Mouse (Mus musculus): ENCODE results near the gene Armc12. TPM values are rescaled to one million over a fixed set of nuclear protein-coding genes. Genes with fewer than 3 reads are reported as not detected.

Armc12 gene
- polyA plus RNA-seq, 1 experiment from 2014 or later, result not detected

DNA sequence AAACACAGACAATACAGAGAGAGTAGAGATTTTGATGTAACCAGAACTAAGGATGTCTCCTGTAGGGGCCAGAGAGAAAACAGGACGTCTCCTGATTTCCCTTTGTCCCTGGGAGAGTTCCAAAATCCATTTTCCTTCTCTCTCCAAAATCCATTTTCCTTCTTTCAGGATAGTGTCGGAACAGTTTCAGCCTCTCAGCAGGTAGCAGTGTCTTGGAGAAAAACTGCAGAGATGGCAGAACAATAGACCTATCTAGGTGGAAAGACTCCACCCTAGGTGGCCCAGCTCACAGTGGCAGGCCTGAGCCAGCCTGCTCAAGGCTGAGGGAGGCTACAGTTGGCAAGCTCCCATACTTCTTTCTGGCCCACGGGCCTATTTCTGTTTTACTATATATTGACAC is 36.9 kb downstream of the Armc12 start:
- Histone ChIP-seq H3K4me1 (ENCODE audit: insufficient read depth) (no peaks in the 10 kb centered on the region), H3K9me3 (ENCODE audit: low read depth, low read length) (no peaks in the 10 kb centered on the region), H3K4me2 (no peak overlapping the region), H3K36me3 (ENCODE audit: insufficient read depth) (no peaks in the 10 kb centered on the region), H3K27ac (ENCODE audit: low read depth) (no peak overlapping the region), H3K9ac (no peak overlapping the region), H3K4me3 (ENCODE audit: low read depth, low read length) (no peak overlapping the region), H3K27me3 (ENCODE audit: insufficient read depth, low read length) (no peaks in the 10 kb centered on the region)
- ATAC-seq (ENCODE audit: insufficient read depth) (no peak), DNase-seq (no peak)
- WGBS, result 38% methylated on average over 3 of the region's 3 CpGs
- no peak for TF ChIP-seq CTCF (IDR thresholded peaks at IDR 0.05; ENCODE audit: low read depth)

DNA sequence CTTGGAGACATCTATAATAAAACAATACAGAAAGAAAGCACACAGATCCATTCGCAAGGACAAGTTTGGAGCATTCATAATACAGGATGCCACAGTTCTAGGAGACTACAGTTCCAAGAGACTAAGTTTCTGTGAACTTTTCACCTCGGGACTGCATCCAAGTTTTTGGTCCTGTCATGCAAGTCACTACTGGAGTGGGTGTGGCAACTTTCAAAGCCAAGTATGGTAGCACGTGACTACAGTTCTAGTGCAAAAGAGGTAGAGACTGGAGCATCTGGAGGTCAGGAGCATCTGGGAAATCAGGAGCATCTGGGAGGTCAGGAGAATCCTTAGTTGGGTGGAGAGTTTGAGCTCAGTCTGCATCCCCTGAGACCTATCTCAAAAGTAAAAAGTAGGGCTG is 41.3 kb downstream of the Armc12 start:
- ATAC-seq (ENCODE audit: insufficient read depth), result no peak
- DNase-seq, result peak; percentile 23
- Histone ChIP-seq H3K27me3 (ENCODE audit: insufficient read depth, low read length) (no peaks in the 10 kb centered on the region), H3K4me3 (ENCODE audit: low read depth, low read length) (no peak overlapping the region), H3K27ac (ENCODE audit: low read depth) (no peak overlapping the region), H3K9me3 (ENCODE audit: low read depth, low read length) (no peaks in the 10 kb centered on the region), H3K4me1 (ENCODE audit: insufficient read depth) (0 out of 2 replicates have a peak, but pooled peaks cover 3% of the 10 kb centered on the region), H3K36me3 (ENCODE audit: insufficient read depth) (no peaks in the 10 kb centered on the region), H3K9ac (no peak overlapping the region), H3K4me2 (no peak overlapping the region)
- TF ChIP-seq CTCF (IDR thresholded peaks at IDR 0.05; ENCODE audit: low read depth), result no peak
- 66% methylated on average over 3 of the region's 3 CpGs for WGBS

DNA sequence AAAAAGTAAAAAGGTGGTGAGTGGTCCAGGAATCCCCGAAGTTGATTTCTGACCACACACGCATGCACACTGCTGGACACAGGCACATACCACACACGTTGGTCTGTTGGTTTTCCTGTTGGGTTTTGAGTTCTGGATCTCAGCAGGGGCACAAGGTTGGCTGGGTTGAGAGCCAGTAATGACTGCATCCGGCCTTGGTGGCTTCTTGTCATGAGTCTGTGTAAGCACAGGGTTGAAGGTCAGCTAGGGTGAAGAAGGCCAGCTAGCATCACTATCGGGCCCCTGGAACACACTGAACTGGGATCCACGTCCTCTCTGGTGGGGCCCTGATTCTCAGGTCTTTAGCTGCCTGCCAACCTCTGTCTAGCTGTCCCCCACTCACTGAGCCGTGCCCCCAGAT is 41.9 kb downstream of the Armc12 start:
- H3K9ac ChIP-seq, result no peak overlapping the region
- no peak overlapping the region for H3K4me3 ChIP-seq (ENCODE audit: low read depth, low read length)
- TF ChIP-seq CTCF (IDR thresholded peaks at IDR 0.05; ENCODE audit: low read depth), result no peak
- 0 out of 2 replicates have a peak, but pooled peaks cover 3% of the 10 kb centered on the region for H3K4me1 ChIP-seq (ENCODE audit: insufficient read depth)
- no peaks in the 10 kb centered on the region for H3K36me3 ChIP-seq (ENCODE audit: insufficient read depth)
- no peak overlapping the region for H3K27ac ChIP-seq (ENCODE audit: low read depth)
- no peak overlapping the region for H3K4me2 ChIP-seq
- ATAC-seq (ENCODE audit: insufficient read depth), result no peak
- 78% methylated on average over 7 of the region's 7 CpGs for WGBS
- H3K9me3 ChIP-seq (ENCODE audit: low read depth, low read length), result no peaks in the 10 kb centered on the region
- no peaks in the 10 kb centered on the region for H3K27me3 ChIP-seq (ENCODE audit: insufficient read depth, low read length)
- no peak for DNase-seq

DNA sequence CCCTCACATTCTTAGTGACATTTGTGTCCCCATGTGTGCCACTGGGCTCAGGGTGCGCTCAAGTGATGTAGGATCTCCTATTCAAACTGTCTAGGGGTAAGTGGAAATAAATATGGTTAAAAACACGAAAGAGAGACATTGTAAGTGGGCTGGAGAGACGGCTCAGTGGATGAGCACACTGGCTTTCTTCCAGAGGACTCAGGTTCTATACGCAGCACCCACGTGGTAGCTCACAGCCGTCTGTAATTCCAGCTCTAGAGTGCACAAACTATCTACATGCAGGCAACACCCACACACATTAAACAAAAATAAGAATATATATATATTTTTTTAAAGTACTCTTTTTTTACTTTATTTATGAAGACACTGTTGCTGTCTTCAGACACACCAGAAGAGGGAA is 42.3 kb downstream of the Armc12 start:
- Histone ChIP-seq H3K9ac (no peak overlapping the region), H3K27ac (ENCODE audit: low read depth) (no peak overlapping the region), H3K4me2 (no peak overlapping the region), H3K9me3 (ENCODE audit: low read depth, low read length) (no peaks in the 10 kb centered on the region), H3K4me1 (ENCODE audit: insufficient read depth) (0 out of 2 replicates have a peak, but pooled peaks cover 3% of the 10 kb centered on the region), H3K4me3 (ENCODE audit: low read depth, low read length) (no peak overlapping the region), H3K36me3 (ENCODE audit: insufficient read depth) (no peaks in the 10 kb centered on the region), H3K27me3 (ENCODE audit: insufficient read depth, low read length) (no peaks in the 10 kb centered on the region)
- no peak for TF ChIP-seq CTCF (IDR thresholded peaks at IDR 0.05; ENCODE audit: low read depth)
- 82% methylated on average over 6 of the region's 6 CpGs for whole genome bisulfite sequencing
- DNase-seq (no peak), ATAC-seq (ENCODE audit: insufficient read depth) (no peak)

DNA sequence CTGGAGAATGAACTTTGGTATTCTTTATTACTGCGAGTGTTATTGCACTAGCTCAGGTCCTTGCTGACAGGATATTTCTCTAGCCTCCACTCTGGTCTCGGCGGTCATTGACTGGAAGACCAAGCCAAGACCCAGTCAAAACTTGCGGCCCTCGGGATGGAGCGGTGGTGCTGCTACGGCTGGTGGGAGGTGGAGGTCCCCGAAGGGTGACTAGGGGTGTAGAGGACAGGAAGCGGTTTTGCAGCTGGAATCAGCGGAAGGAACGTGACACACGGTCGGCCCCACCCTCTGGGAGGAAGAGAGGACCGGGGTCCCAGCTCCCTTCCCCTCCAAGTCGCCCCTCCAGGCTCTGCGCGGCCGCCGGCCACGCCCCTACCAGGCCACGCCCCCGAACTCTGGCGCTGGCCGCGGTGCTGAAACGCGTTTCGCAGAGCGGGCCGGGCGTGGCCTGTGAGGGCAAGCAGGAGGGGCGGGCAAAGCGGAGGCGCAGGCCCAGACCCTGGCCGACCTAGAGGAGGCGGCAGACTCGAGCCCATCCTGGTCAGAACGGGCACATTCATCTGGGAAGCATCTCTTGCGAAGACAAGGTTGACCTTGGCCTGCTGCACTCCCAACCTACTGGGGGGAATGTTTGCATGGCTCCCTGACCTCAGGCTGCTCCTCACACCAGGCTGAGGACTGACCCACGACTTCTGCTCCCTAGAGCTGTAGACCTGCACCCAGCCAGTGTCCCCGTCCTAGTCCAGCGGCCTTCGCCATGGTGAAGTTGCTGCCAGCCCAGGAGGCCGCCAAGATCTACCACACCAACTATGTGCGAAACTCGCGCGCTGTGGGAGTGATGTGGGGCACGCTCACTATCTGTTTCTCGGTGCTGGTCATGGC is 44.9 kb downstream of the Armc12 start, which contains the start of gene Lhfpl5:
Gene Lhfpl5, plus strand, starts transcription at position 398 of the 882 bp plus-strand sequence.
- peak within 1 kb of the TSS; percentile 19 for H3K4me3 ChIP-seq (ENCODE audit: low read depth, low read length)
- DNase-seq (peak; percentile 88), ATAC-seq (ENCODE audit: insufficient read depth) (peak; percentile 82)
- H3K9me3 ChIP-seq (ENCODE audit: low read depth, low read length), result no peaks in the 10 kb centered on the region
- H3K27me3 ChIP-seq (ENCODE audit: insufficient read depth, low read length), result no peaks in the 10 kb centered on the region
- 16% methylated on average over 50 of the region's 50 CpGs for WGBS
- H3K27ac ChIP-seq (ENCODE audit: low read depth), result no peak within 1 kb of the TSS
- TF ChIP-seq CTCF (IDR thresholded peaks at IDR 0.05; ENCODE audit: low read depth), result 0 out of 2 replicates have a peak, but pooled peaks have one; percentile 4
- H3K4me2 ChIP-seq, result peak within 1 kb of the TSS; percentile 58
- no peaks in the 10 kb centered on the region for H3K36me3 ChIP-seq (ENCODE audit: insufficient read depth)
- H3K9ac ChIP-seq, result no peak within 1 kb of the TSS
- H3K4me1 ChIP-seq (ENCODE audit: insufficient read depth), result 0 out of 2 replicates have a peak, but pooled peaks cover 3% of the 10 kb centered on the region

DNA sequence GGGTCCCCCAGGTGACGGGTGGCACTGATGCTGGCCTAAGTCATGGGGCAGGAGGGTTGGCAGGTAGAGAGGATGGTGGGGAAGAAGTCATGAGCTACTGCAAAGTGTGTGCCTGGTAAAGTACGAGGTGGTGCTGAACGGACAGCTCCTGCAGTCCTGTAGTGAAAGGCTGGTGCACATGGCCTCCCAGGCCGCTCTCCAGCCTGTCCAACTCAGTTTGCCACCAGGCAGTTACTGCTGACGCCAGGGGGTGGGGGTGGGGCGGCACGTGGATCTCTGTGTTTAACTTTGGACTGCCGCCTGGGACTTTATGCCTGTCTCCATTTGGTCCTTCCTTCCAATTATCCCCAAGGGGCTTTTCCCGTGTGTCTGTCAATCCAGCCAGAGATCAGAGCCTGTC is 49.8 kb downstream of the Armc12 start:
- Histone ChIP-seq H3K9ac (no peak overlapping the region), H3K4me3 (ENCODE audit: low read depth, low read length) (no peak overlapping the region), H3K4me2 (no peak overlapping the region), H3K27me3 (ENCODE audit: insufficient read depth, low read length) (no peaks in the 10 kb centered on the region), H3K9me3 (ENCODE audit: low read depth, low read length) (no peaks in the 10 kb centered on the region), H3K36me3 (ENCODE audit: insufficient read depth) (no peaks in the 10 kb centered on the region), H3K27ac (ENCODE audit: low read depth) (no peak overlapping the region), H3K4me1 (ENCODE audit: insufficient read depth) (0 out of 2 replicates have a peak, but pooled peaks cover 3% of the 10 kb centered on the region)
- ATAC-seq (ENCODE audit: insufficient read depth), result peak; percentile 79; the same call in 1 of the 2 replicates
- no peak for TF ChIP-seq CTCF (IDR thresholded peaks at IDR 0.05; ENCODE audit: low read depth)
- WGBS, result 5% methylated on average over 9 of the region's 9 CpGs
- peak; percentile 93 for DNase-seq

DNA sequence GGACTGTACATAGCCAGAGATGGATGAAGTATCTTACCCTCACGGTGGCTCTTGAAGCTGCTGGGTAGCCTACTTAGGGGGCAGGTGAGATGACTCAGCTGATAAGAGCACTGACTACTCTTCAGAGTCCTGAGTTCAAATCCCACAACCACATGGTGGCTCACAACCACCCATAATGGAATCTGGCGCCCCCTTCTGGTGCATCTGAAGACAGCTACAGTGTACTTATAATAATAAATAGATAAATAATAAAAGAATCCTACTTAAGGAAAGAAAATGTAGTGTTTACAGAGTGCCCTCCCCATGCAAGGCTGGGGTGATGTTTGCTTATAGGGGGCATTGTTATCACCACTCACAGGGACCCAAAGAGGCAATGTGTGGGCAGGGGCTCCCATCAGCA is 50.5 kb downstream of the Armc12 start:
- 47% methylated on average over 2 of the region's 2 CpGs for WGBS
- H3K36me3 ChIP-seq (ENCODE audit: insufficient read depth), result no peaks in the 10 kb centered on the region
- no peak for DNase-seq
- no peaks in the 10 kb centered on the region for H3K4me1 ChIP-seq (ENCODE audit: insufficient read depth)
- H3K9me3 ChIP-seq (ENCODE audit: low read depth, low read length), result no peaks in the 10 kb centered on the region
- H3K27me3 ChIP-seq (ENCODE audit: insufficient read depth, low read length), result no peaks in the 10 kb centered on the region
- TF ChIP-seq CTCF (IDR thresholded peaks at IDR 0.05; ENCODE audit: low read depth), result 0 out of 2 replicates have a peak, but pooled peaks have one; percentile 7
- H3K9ac ChIP-seq, result no peak overlapping the region
- no peak overlapping the region for H3K4me2 ChIP-seq
- no peak overlapping the region for H3K27ac ChIP-seq (ENCODE audit: low read depth)
- no peak overlapping the region for H3K4me3 ChIP-seq (ENCODE audit: low read depth, low read length)
- ATAC-seq (ENCODE audit: insufficient read depth), result no peak
